Mouse (Mus musculus) urinary bladder, postnatal 14 days (tissue): ENCODE measurements around the gene Bco2.

ENCODE experiments used
- DNase-seq: peaks from one replicate; pipeline ENCODE4 v3.0.0; 2021; ENCODE audit warnings: low spot score

Gene Bco2

GRCm38 (mm10) chr9:50515462-50515861 is 39.5 kb downstream of the Bco2 start:
- peak; percentile 42 for DNase-seq

- DNase-seq: peak; percentile 34
These were observed 47.4 kb downstream of the Bco2 start for GRCm38 (mm10) chr9:50507570-50507969.

DNA sequence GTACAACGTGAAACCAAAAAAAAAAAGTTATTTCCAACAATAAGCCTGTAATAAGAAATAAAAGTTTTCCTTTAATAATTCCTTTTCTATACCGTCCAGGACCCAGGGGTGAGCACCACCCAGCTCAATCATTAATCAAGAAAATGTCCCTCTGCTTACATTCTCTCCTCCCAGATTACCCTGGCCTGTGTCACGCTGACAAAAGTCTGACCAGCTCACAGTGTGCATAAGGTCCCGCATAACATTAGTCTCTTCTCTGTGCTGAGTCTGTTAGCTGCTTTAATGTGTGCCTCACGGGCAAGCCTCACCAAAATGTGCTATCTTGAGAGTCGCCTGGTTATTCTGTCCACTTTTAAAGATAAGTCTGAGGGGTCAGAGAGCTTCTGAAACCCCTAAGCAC is 49.6 kb downstream of the Bco2 start:
- no peak for DNase-seq

- no peak for DNase-seq
These were observed 52.0 kb downstream of the Bco2 start for GRCm38 (mm10) chr9:50502949-50503348.

DNA sequence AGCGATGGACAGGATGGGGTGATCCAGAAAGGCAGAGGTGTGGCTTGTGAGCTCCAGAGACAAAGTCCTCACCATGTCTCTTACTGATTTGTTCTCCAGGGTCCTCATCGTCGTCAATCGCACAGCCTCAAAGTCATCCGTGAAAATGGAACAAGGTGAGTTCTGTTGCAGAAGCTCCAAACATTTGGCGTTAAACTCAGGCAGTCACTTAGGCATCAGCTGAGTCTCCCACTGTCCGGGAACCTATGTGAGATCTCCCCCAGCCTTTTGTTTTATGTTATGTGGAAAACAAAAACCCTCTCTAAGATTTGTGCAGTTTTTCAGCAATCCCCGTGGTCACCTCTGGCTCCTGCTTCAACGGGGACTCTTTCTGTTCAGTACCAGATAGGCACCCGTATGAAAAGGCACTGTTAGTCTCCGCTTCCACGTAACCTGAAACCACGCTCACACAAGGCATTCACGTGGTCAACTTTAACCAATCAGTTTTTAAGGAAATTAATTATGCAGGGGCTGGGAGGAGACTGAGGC is 53.9 kb downstream of the Bco2 start:
- no peak for DNase-seq

- no peak for DNase-seq
These were observed 54.5 kb downstream of the Bco2 start for GRCm38 (mm10) chr9:50500467-50500973.

DNA sequence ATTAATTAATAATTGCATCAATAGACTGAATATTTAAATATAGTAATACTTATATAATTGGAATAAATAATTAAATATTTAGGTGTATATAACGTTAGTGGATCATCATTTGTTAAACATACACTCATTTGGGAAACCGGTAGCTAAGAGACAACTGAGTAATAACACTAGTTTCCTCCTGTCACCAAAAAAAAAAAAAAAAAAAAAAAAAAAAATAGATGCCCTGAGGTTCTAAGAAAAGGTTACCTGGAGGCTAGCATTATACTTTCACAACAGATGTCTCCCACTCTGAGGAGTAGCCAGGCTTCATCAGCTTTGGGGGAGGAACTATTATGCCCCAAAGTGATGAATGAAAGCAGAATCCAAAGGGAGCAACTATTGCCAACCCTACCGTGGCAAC is 55.2 kb downstream of the Bco2 start:
- DNase-seq: no peak

DNA sequence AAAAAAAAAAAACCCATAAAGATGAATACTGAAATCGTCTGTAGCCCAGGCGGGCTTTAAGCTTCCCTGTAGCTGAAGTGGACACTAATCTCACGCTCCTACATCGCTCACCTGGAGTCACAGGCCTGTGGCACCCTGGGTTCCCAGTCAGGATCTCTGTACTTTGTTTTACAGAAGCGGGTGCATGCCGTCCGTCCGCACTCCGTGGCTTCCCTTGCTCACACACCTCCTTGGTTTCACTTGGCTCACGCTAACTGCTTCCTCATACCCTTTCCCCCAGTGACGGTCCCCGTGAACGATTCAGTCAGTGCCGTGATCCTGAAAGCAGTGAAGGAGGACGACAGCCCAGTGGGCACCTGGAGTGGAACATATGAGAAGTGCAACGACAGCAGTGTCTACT is 56.2 kb downstream of the Bco2 start:
- no peak for DNase-seq

GRCm38 (mm10) chr9:50497536-50497935 is 57.4 kb downstream of the Bco2 start:
- DNase-seq: no peak

- no peak for DNase-seq
These were observed 57.9 kb downstream of the Bco2 start for GRCm38 (mm10) chr9:50497076-50497475.

DNA sequence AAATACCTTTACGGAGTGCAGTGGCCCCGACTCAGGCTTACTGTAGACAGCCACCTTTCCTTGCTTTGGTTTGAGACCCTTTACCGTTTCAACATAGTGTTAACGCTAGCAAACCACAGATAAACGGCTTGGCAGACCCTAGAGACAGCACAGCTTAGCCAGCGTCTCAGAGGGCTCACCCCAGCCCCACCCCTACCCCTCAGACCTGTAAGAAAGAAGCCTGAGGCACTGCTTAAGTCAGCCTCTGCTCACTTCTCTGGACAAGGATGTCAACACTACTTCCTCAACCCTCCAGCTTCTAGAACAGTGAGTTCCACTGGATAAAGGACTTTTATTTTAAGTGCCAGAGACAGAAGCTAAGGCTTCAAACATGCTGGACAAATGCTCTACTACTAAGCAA is 58.4 kb downstream of the Bco2 start:
- DNase-seq: no peak

GRCm38 (mm10) chr9:50496151-50496505 is 58.9 kb downstream of the Bco2 start:
- DNase-seq: no peak

DNA sequence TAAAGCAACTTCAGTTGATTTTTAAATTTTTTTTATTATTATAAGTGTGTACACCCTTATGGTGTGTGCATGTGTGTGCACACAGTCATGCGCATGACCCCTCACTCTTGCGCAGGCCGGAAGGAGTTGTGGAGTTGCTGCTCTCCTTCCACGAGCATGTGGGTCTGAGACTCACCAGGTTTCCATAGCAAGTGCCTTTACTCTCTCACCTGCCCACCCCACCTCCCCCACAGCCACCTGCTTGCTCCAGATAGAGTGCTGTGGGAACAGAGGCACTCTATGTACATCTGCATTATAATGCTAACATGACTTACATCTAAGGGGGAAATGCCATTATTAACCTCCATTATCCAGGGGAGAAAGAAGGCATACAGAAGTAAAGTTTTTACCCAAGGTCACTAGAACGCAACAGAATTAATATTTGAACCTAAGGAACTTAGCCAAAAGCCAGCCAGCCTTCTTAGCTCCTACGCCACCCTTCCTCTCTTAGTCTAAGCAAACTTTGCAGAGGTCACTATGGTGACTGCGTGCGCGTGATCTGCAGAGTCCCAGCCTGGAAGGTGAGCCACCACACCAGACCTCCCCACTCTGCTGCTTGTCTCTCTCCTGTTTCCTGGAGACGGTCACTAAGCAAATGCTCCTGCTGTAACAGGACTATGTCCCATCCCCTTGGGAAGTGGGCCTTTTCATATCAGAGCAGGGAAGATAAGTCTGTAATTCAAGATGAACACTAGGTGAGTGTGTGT is 59.4 kb downstream of the Bco2 start:
- peak; percentile 36 for DNase-seq

DNA sequence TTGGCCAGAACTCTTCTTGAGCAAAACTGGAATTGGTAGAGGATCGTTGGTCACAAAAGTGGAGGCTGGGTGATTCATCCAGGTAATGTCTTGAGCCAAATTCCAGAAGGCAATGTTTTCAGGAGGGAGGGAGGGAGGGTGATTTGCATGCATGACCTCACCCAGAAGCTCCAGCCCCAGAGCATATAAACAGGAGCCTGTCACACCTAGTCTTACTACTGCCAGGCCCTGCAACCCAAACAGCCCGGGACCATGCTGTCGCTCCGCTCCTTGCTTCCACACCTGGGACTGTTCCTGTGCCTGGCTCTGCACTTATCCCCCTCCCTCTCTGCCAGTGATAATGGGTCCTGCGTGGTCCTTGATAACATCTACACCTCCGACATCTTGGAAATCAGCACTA is 60.7 kb downstream of the Bco2 start, which contains the start of gene Plet1:
Plet1 (plus strand) TSS at position 215 of the 400 bp plus-strand sequence.
- peak; percentile 68 for DNase-seq

DNA sequence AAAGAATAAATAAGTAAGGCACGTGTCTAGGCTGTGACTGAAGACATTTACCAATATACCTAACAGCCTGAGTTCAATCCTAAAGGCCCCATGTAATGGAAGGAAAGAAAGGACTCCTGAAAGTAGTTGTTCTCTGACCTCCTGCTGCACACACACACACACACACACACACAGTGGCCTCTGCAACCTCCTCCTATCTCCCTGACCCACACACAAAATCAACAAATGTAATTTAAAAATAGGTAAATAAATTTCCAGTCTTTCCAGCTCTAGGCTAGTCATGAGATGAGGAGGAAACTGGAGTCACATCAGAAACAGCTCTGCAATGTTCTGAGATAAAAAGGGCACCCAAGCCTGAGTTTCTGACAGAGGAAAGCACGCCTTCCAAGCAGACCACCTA is 61.2 kb downstream of the Bco2 start:
- peak; percentile 26 for DNase-seq

- no peak for DNase-seq
These were observed 63.4 kb downstream of the Bco2 start for GRCm38 (mm10) chr9:50491531-50492045.

- DNase-seq: no peak
These were observed 64.1 kb downstream of the Bco2 start for GRCm38 (mm10) chr9:50490836-50491235.

DNA sequence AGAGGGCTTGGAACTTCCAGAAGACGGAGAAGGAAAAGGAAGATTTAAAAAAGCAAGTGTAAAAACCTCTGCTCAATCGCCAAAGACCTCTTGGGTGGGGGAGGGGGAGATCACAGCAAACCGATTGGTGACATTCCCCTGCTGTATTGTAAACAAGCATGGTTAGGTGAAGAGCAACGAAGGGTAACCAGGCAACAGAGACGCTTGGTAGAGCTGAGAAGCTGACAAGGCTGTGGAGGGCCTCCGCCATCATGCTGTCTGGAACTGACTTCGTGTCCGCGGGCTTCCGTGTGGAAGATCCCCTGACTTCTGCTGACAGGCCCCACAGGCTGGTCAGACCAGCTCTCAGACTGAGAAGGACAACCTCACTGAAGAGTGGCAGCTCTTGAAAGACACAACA is 69.5 kb downstream of the Bco2 start:
- no peak for DNase-seq
